Mouse (Mus musculus) forebrain, embryonic 12.5 days (tissue): ENCODE results near the gene Ube2t. TPM values are rescaled to one million over a fixed set of nuclear protein-coding genes. Genes with fewer than 3 reads are reported as not detected.

Source experiments
- ATAC-seq: fragments of 200-750 bp; cut with Nextera tagmentation; 2 replicates; pipeline ENCODE4 v1.8.0; 2017; ENCODE audit warnings: moderate TSS enrichment; ENCODE audit not compliant: low FRiP score
- H3K27ac ChIP-seq: fragments of 300-500 bp; sonication (generic); 2 replicates; pipeline ENCODE4 v1.5.1; 2016; ENCODE audit warnings: mild to moderate bottlenecking
- H3K27me3 ChIP-seq: fragments of 300-500 bp; sonication (generic); 2 replicates; pipeline ENCODE4 v1.6.1; 2016; ENCODE audit warnings: mild to moderate bottlenecking
- H3K36me3 ChIP-seq: fragments of 300-500 bp; sonication (generic); replicated peaks from 2 replicates; pipeline ENCODE4 v1.6.1; 2016; ENCODE audit warnings: mild to moderate bottlenecking
- H3K4me1 ChIP-seq: fragments of 300-500 bp; sonication (generic); 2 replicates; pipeline ENCODE4 v1.6.1; 2016
- H3K4me2 ChIP-seq: fragments of 300-500 bp; sonication (generic); 2 replicates; pipeline ENCODE4 v1.6.1; 2016; ENCODE audit warnings: mild to moderate bottlenecking, moderate library complexity
- H3K4me3 ChIP-seq: fragments of 300-500 bp; sonication (generic); replicated peaks from 2 replicates; pipeline ENCODE4 v1.5.1; 2016; ENCODE audit warnings: mild to moderate bottlenecking
- H3K9ac ChIP-seq: fragments of 300-500 bp; sonication (generic); 2 replicates; pipeline ENCODE4 v1.6.1; 2016; ENCODE audit warnings: mild to moderate bottlenecking
- H3K9me3 ChIP-seq: fragments of 300-500 bp; sonication (generic); 2 replicates; pipeline ENCODE4 v1.6.1; 2016
- WGBS: fragments of 180-500 bp; shearing (Covaris S2); methylation state at CpG from one replicate; pipeline ENCODE4 v1.1.7; 2016; 5-methylcytosine and 5-hydroxymethylcytosine counted together
- polyA plus RNA-seq: library from polyadenylated mRNA; unstranded; fragments of >200 nt; fragmentation: Nextera tagmentation; extraction: Ambion mirVana; gene quantifications from 2 replicates; pipeline ENCODE4 v1.2.1, GENCODE M21; 2016

Ube2t gene
- polyA plus RNA-seq, 1 experiment from 2014 or later = 50.3 TPM

GRCm38 (mm10) chr1:134955637-134956176, 6.7 kb upstream of the Ube2t start, which contains the start of gene Ppp1r12b:
TSS of gene Ppp1r12b (minus strand) at chr1:134955942.
- Histone ChIP-seq H3K9ac (peak within 1 kb of the TSS; percentile 82), H3K4me1 (peaks cover 13% of the 10 kb centered on the region), H3K9me3 (no peaks in the 10 kb centered on the region), H3K27me3 (peaks cover 5% of the 10 kb centered on the region; the same call in 1 of the 2 replicates), H3K27ac (peak within 1 kb of the TSS; percentile 92), H3K36me3 (no peaks in the 10 kb centered on the region), H3K4me3 (peak within 1 kb of the TSS; percentile 85), H3K4me2 (peak within 1 kb of the TSS; percentile 80)
- WGBS = under 1% methylated on average over 39 of the region's 39 CpGs
- peak; percentile 99 for ATAC-seq

GRCm38 (mm10) chr1:134960634-134961033, 1.7 kb upstream of the Ube2t start:
- H3K4me1 ChIP-seq = peaks cover 11% of the 10 kb centered on the region
- no peak for ATAC-seq
- H3K9ac ChIP-seq = no peak overlapping the region
- no peak overlapping the region for H3K4me3 ChIP-seq
- WGBS = 64% methylated on average over 7 of the region's 7 CpGs
- H3K27ac ChIP-seq = no peak overlapping the region
- H3K9me3 ChIP-seq = no peaks in the 10 kb centered on the region
- H3K36me3 ChIP-seq = peaks cover 5% of the 10 kb centered on the region; the same call in 1 of the 2 replicates
- no peak overlapping the region for H3K4me2 ChIP-seq
- peaks cover 14% of the 10 kb centered on the region; the same call in 1 of the 2 replicates for H3K27me3 ChIP-seq

DNA sequence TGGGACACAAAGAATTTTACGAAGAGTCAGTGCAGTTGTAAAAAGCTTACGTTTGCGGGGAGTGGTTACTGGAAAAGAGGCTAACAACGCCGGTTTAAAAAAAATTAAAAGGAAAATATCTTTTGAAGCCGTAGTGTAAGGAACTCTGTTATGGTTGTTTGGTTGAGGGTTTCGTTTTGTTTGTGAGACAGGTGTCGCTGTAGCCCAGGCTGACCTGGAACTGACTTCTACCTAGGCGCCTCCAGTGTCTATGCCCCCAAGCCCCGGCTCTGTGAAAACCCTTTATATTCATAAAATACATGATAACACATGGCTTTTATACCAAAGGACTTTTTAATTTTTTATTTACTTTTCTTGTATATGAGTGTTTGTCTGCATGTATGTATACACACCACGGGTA, 456 bp downstream of the Ube2t start:
- WGBS = 4% methylated on average over 11 of the region's 11 CpGs
- Histone ChIP-seq H3K9ac (peak overlapping the region; percentile 68), H3K9me3 (no peaks in the 10 kb centered on the region), H3K4me3 (peak overlapping the region; percentile 75), H3K36me3 (peaks cover 9% of the 10 kb centered on the region), H3K27ac (peak overlapping the region; percentile 46; the same call in 1 of the 2 replicates), H3K4me1 (peaks cover 11% of the 10 kb centered on the region), H3K27me3 (peaks cover 8% of the 10 kb centered on the region; the same call in 1 of the 2 replicates), H3K4me2 (peak overlapping the region; percentile 64)
- peak; percentile 42 for ATAC-seq

GRCm38 (mm10) chr1:134965430-134965829, 3.1 kb downstream of the Ube2t start:
- no peak overlapping the region for H3K27ac ChIP-seq
- H3K9me3 ChIP-seq = no peaks in the 10 kb centered on the region
- peaks cover 8% of the 10 kb centered on the region; the same call in 1 of the 2 replicates for H3K27me3 ChIP-seq
- H3K4me1 ChIP-seq = peaks cover 11% of the 10 kb centered on the region
- 100% methylated on average over 2 of the region's 2 CpGs for WGBS
- H3K9ac ChIP-seq = no peak overlapping the region
- H3K4me3 ChIP-seq = no peak overlapping the region
- H3K4me2 ChIP-seq = no peak overlapping the region
- ATAC-seq = no peak
- H3K36me3 ChIP-seq = peaks cover 30% of the 10 kb centered on the region

- peaks cover 52% of the 10 kb centered on the region for H3K36me3 ChIP-seq
- no peak for ATAC-seq
- WGBS = 62% methylated on average over 1 of the region's 1 CpGs
Observed at GRCm38 (mm10) chr1:134972920-134973319, 10.6 kb downstream of the Ube2t start.

DNA sequence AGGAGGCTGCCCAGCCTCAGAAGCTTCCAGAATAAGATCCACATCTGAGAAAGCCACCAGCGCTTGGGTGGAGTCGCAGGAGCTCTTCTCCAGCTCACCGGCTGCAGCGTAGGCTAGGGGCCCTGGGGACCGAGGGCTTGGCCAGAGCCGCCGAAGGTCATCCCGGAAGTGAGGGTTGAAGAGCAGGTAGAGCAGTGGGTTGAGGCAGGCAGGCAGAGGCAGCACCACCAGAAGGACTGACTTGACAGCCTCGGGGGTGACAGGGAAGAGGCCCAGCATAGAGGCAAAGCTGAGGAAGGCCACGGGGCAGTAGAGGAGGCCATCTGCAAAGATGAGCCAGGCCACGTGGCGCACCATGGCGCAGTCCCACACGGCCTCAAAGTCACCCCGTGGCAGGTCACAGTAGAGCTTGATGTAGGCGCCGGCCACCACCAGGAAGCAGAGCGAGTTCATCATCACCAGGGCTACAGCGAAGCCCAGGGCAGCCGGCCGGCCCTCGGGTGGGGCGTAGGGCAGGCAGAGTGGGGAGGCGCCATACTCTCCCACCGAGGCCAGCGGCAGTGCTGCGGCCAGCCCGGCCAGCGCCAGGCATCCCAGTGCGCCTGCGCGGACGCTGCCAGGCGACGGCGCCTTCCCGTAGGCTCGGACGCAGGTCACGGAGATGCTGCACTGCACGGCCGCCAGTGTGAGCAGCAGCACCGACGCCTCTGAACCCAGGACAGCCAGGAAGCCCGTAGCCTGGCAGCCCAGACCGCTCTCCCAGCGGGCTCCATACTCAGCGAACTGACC, 25.0 kb downstream of the Ube2t start:
- peaks cover 46% of the 10 kb centered on the region for H3K27me3 ChIP-seq

More at GRCm38 (mm10) chr1:134972920-134973319, 10.6 kb downstream of the Ube2t start:
- H3K4me3 ChIP-seq = no peak overlapping the region
- H3K4me2 ChIP-seq = no peak overlapping the region
- no peak overlapping the region for H3K9ac ChIP-seq
- no peak overlapping the region for H3K27ac ChIP-seq
- no peaks in the 10 kb centered on the region for H3K27me3 ChIP-seq
- H3K4me1 ChIP-seq = no peaks in the 10 kb centered on the region
- no peaks in the 10 kb centered on the region for H3K9me3 ChIP-seq

GRCm38 (mm10) chr1:134987962-134988341, 25.6 kb downstream of the Ube2t start:
- Histone ChIP-seq H3K9me3 (no peaks in the 10 kb centered on the region), H3K36me3 (no peaks in the 10 kb centered on the region), H3K9ac (peak overlapping the region; percentile 59), H3K4me1 (peaks cover 10% of the 10 kb centered on the region; the same call in 1 of the 2 replicates), H3K4me3 (peak overlapping the region; percentile 48), H3K27ac (no peak overlapping the region), H3K4me2 (peak overlapping the region; percentile 78), H3K27me3 (peaks cover 46% of the 10 kb centered on the region)
- WGBS = 8% methylated on average over 14 of the region's 14 CpGs
- peak; percentile 39 for ATAC-seq

More for the DNA sequence above, 25.0 kb downstream of the Ube2t start:
- Histone ChIP-seq H3K4me3 (peak overlapping the region; percentile 48), H3K9me3 (no peaks in the 10 kb centered on the region), H3K4me2 (peak overlapping the region; percentile 78), H3K9ac (peak overlapping the region; percentile 59), H3K36me3 (no peaks in the 10 kb centered on the region), H3K27ac (no peak overlapping the region), H3K4me1 (peaks cover 10% of the 10 kb centered on the region; the same call in 1 of the 2 replicates)
- peak; percentile 89 for ATAC-seq
- WGBS = 32% methylated on average over 48 of the region's 48 CpGs

DNA sequence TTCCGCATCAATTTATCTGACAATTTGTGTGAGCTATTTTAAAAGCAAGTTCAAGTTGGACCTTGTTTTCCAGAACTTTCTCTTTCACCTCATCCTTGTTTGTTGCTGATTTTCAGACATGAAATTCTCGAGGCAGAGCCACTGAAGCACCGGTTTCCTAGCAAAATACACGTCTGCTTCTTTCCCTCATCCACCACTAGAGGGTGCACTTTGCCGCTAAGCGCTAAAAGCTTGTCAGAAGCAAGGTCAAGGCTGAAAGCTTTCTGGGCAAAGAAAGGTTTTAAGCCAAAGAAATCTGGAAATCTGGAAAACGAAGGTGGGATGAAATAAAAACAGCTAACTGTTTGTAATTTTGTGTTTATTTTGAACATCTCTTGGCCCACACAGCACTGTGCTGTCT, 27.0 kb downstream of the Ube2t start:
- 10% methylated on average over 7 of the region's 7 CpGs for WGBS
- no peak for ATAC-seq
- Histone ChIP-seq H3K4me2 (no peak overlapping the region), H3K9me3 (no peaks in the 10 kb centered on the region), H3K9ac (no peak overlapping the region), H3K27ac (no peak overlapping the region), H3K27me3 (peaks cover 48% of the 10 kb centered on the region), H3K4me3 (no peak overlapping the region), H3K36me3 (no peaks in the 10 kb centered on the region), H3K4me1 (peaks cover 10% of the 10 kb centered on the region; the same call in 1 of the 2 replicates)

DNA sequence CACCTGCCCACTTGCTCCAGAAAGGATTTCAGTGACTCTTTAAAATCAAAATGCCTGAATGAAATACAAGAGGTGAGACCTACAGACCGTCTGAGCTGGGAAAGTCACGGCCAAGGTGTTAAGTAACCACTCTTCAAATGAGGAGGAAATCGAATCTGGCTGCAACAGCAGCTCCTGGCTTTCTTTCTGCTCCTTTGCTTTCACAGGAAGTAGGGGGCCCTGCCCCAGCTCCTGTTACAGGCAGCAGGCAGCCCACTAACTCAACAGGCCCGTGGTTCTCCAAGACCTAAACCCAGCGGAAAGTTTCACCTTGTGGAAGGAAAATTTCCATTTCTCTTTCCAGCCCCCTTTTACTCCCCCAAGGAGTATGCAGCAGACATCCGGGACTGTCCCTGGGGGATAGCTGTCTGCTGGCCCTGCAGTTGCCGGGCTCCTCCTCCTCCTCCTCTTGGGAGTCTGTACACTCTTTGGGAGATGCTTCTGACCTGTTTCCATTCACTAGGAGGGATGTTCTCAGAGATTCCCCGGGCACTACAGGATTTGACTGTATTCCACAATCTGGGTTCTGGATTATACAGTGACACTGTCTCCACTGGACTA, 29.8 kb downstream of the Ube2t start:
- H3K36me3 ChIP-seq = no peaks in the 10 kb centered on the region
- H3K4me1 ChIP-seq = peaks cover 15% of the 10 kb centered on the region; the same call in 1 of the 2 replicates
- no peak overlapping the region for H3K9ac ChIP-seq
- no peak overlapping the region for H3K27ac ChIP-seq
- H3K9me3 ChIP-seq = no peaks in the 10 kb centered on the region
- whole genome bisulfite sequencing = 51% methylated on average over 8 of the region's 8 CpGs
- ATAC-seq = no peak
- no peak overlapping the region for H3K4me3 ChIP-seq
- peaks cover 36% of the 10 kb centered on the region for H3K27me3 ChIP-seq
- H3K4me2 ChIP-seq = no peak overlapping the region

DNA sequence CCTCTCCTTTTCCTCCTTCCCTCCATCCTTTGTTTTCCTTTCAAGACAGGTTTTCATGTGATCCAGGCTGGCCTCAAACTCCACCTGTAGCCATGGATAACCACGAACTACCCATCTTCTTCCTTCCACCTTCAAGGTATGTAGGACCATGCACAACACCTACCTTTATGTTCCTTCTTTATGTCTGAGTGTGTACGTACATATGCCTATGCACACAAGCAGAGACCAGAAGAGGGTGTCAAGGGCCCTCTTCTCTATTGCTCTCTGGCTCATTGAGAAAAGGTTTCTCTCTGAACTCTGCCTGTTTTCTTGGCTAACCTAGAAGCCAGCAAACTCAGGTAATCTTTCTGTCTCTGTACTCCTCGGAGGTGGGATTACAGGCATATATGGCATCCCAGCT, 32.4 kb downstream of the Ube2t start:
- Histone ChIP-seq H3K27me3 (peaks cover 21% of the 10 kb centered on the region; the same call in 1 of the 2 replicates), H3K4me3 (no peak overlapping the region), H3K27ac (no peak overlapping the region), H3K9ac (no peak overlapping the region), H3K4me2 (no peak overlapping the region), H3K4me1 (peaks cover 7% of the 10 kb centered on the region; the same call in 1 of the 2 replicates), H3K9me3 (no peaks in the 10 kb centered on the region), H3K36me3 (no peaks in the 10 kb centered on the region)
- no peak for ATAC-seq
- WGBS = 72% methylated on average over 3 of the region's 3 CpGs

DNA sequence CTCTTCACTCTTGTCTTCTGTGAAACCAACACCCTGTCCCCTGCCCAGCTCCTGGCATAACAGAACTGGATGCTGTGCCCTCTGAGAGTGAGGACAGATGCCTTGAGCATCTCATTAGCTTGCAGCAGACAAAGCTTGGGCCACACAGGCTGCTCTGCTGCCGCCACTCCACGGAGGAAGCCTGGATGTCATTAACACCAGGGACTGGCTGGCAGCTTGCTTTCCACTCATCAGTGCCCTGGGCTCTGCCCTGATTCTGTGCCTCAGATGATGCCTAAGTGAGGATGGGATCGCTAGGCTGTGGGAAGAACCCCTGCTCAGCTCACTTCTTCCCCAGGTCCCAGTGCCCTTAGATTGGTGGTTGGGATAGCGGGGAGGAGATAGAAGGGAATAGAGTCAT, 33.1 kb downstream of the Ube2t start:
- Histone ChIP-seq H3K4me1 (peaks cover 7% of the 10 kb centered on the region; the same call in 1 of the 2 replicates), H3K36me3 (no peaks in the 10 kb centered on the region), H3K9ac (no peak overlapping the region), H3K27ac (no peak overlapping the region), H3K4me3 (no peak overlapping the region), H3K4me2 (no peak overlapping the region), H3K9me3 (no peaks in the 10 kb centered on the region), H3K27me3 (peaks cover 14% of the 10 kb centered on the region; the same call in 1 of the 2 replicates)
- no peak for ATAC-seq
- WGBS = 56% methylated on average over 4 of the region's 4 CpGs

GRCm38 (mm10) chr1:134995954-134996353, 33.6 kb downstream of the Ube2t start:
- H3K27me3 ChIP-seq = peaks cover 9% of the 10 kb centered on the region; the same call in 1 of the 2 replicates
- no peaks in the 10 kb centered on the region for H3K9me3 ChIP-seq
- no peaks in the 10 kb centered on the region for H3K36me3 ChIP-seq
- no peak overlapping the region for H3K4me2 ChIP-seq
- H3K4me3 ChIP-seq = no peak overlapping the region
- H3K4me1 ChIP-seq = peaks cover 7% of the 10 kb centered on the region; the same call in 1 of the 2 replicates
- H3K27ac ChIP-seq = no peak overlapping the region
- ATAC-seq = no peak
- WGBS = 42% methylated on average over 1 of the region's 1 CpGs
- no peak overlapping the region for H3K9ac ChIP-seq
